Mouse (Mus musculus): Measurements from ENCODE around the gene Ffar1. TPM values are rescaled to one million over a fixed set of nuclear protein-coding genes. Genes with fewer than 3 reads are reported as not detected.

Ffar1 gene
- polyA plus RNA-seq, 1 experiment from 2014 or later, result not detected

GRCm38 (mm10) chr7:30888786-30889185, 27.4 kb upstream of the Ffar1 start:
- H3K27ac ChIP-seq (ENCODE audit: low read length), result no peak overlapping the region
- no peak for ATAC-seq (ENCODE audit: low read depth)
- H3K4me3 ChIP-seq (ENCODE audit: low read length), result no peak overlapping the region
- no peak overlapping the region for H3K4me2 ChIP-seq (ENCODE audit: low read depth, low read length)
- WGBS, result 69% methylated on average over 7 of the region's 7 CpGs
- H3K27me3 ChIP-seq (ENCODE audit: control insufficient read depth, insufficient read depth, low read depth, low read length), result no peaks in the 10 kb centered on the region
- peaks cover 4% of the 10 kb centered on the region; the same call in 1 of the 2 replicates for H3K4me1 ChIP-seq (replicated peaks; ENCODE audit: control insufficient read depth, insufficient read depth, low read length)
- H3K36me3 ChIP-seq (ENCODE audit: control insufficient read depth, insufficient read depth, low read length), result no peaks in the 10 kb centered on the region
- no peak overlapping the region for H3K9ac ChIP-seq (ENCODE audit: low read length)
- no peaks in the 10 kb centered on the region for H3K9me3 ChIP-seq (ENCODE audit: control insufficient read depth, low read length)

DNA sequence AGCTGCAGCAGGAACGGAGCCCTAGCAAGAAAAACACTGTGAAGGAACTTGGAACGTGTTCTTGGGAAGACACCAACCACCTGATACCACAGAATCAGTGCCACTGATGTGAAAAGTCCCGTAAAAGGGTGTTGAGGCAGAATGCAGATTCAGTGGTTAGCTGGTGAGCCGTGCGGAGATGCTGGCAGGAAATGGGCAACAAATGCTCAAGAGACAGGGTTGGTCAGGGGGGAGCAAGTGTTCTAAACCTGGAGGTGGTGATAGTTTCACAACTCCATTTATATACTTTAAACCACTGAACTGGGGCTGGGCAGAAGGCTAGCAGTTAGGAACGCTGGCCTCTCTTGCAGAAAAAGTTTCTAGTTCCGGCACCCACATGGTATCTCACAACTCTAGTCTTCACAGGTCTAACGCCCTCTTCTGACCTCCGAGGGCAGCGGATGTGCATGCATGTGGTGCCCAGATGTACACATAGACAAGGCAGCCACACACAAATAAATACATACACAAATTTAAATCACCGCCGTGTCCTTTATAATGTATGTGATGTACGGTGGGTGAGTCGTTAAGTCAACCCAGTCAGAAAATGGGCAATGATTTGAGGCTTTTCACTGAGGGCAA, 26.3 kb upstream of the Ffar1 start:
- no peaks in the 10 kb centered on the region for H3K9me3 ChIP-seq (ENCODE audit: control insufficient read depth, low read length)
- 81% methylated on average over 14 of the region's 14 CpGs for WGBS
- ATAC-seq (ENCODE audit: low read depth), result no peak
- no peak overlapping the region for H3K4me3 ChIP-seq (ENCODE audit: low read length)
- no peak overlapping the region for H3K4me2 ChIP-seq (ENCODE audit: low read depth, low read length)
- no peak overlapping the region for H3K9ac ChIP-seq (ENCODE audit: low read length)
- H3K36me3 ChIP-seq (ENCODE audit: control insufficient read depth, insufficient read depth, low read length), result no peaks in the 10 kb centered on the region
- no peak overlapping the region for H3K27ac ChIP-seq (ENCODE audit: low read length)
- no peaks in the 10 kb centered on the region; the same call in 1 of the 2 replicates for H3K4me1 ChIP-seq (replicated peaks; ENCODE audit: control insufficient read depth, insufficient read depth, low read length)
- H3K27me3 ChIP-seq (ENCODE audit: control insufficient read depth, insufficient read depth, low read depth, low read length), result no peaks in the 10 kb centered on the region

DNA sequence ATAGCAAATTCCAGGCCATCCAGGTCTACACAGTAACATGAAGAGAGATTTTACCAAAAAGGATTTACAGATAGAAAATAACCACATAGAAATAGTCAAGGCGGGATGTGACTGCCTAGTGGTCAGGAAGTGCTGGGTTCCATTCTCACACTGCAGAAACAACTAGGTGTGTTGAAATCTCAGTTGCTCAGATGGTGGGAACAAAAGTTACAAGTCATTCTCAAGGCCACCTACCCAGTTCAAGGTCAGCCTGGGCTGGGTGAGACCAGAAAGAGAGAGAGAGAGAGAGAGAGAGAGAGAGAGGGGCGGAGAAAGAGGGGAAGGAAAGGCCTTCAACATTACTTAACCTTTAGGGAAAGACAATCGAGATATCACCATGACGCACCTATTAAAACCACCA, 25.5 kb upstream of the Ffar1 start:
- no peaks in the 10 kb centered on the region for H3K4me1 ChIP-seq (replicated peaks; ENCODE audit: control insufficient read depth, insufficient read depth, low read length)
- no peaks in the 10 kb centered on the region for H3K9me3 ChIP-seq (ENCODE audit: control insufficient read depth, low read length)
- H3K36me3 ChIP-seq (ENCODE audit: control insufficient read depth, insufficient read depth, low read length), result no peaks in the 10 kb centered on the region
- ATAC-seq (ENCODE audit: low read depth), result no peak
- no peaks in the 10 kb centered on the region for H3K27me3 ChIP-seq (ENCODE audit: control insufficient read depth, insufficient read depth, low read depth, low read length)
- no peak overlapping the region for H3K4me2 ChIP-seq (ENCODE audit: low read depth, low read length)
- no peak overlapping the region for H3K4me3 ChIP-seq (ENCODE audit: low read length)
- H3K27ac ChIP-seq (ENCODE audit: low read length), result no peak overlapping the region
- H3K9ac ChIP-seq (ENCODE audit: low read length), result no peak overlapping the region
- WGBS, result 79% methylated on average over 4 of the region's 4 CpGs

DNA sequence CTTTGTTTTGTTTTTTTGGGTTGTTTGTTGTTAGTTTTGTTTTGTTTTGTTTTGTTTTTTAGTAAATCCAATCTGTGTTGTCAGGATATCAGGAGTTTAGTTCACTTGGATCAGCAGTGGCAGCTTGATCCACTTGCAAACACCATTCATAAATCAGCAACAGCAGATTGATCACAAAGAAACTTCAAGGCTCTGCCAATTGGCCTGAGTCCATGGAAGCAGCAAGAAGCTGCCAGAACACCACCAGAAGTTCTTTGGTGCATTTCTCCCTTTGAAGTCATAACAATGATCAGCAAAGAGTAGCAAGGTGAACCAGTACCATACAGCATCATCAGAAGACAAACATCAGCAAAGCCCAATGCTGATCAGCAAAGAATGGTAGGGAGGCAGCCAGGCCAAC, 22.7 kb upstream of the Ffar1 start:
- ATAC-seq (ENCODE audit: low read depth), result no peak
- Histone ChIP-seq H3K4me2 (ENCODE audit: low read depth, low read length) (no peak overlapping the region), H3K9me3 (ENCODE audit: control insufficient read depth, low read length) (no peaks in the 10 kb centered on the region), H3K4me1 (replicated peaks; ENCODE audit: control insufficient read depth, insufficient read depth, low read length) (no peaks in the 10 kb centered on the region), H3K27ac (ENCODE audit: low read length) (no peak overlapping the region), H3K4me3 (ENCODE audit: low read length) (no peak overlapping the region), H3K27me3 (ENCODE audit: control insufficient read depth, insufficient read depth, low read depth, low read length) (no peaks in the 10 kb centered on the region), H3K36me3 (ENCODE audit: control insufficient read depth, insufficient read depth, low read length) (no peaks in the 10 kb centered on the region), H3K9ac (ENCODE audit: low read length) (no peak overlapping the region)

DNA sequence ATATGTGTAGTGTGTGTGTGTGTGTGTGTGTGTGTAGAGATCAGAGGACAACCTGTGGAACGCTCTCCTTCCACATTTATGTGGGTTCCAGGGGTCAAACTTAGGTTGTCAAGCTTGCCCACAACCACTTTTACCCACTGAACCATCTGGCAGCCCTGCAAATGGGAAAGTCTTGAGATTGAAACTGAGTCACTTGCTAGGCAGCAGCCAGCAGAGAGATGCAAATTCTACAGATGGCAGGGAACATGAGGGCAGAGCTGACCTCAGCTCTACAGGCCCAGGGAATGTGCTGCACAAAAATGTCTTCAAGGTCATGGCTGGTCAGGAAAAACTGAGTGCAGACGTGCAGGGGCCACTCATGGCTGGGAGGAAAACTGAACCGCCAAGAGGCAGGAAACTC, 20.0 kb upstream of the Ffar1 start:
- H3K4me2 ChIP-seq (ENCODE audit: low read depth, low read length), result no peak overlapping the region
- no peak overlapping the region for H3K27ac ChIP-seq (ENCODE audit: low read length)
- H3K4me1 ChIP-seq (replicated peaks; ENCODE audit: control insufficient read depth, insufficient read depth, low read length), result no peaks in the 10 kb centered on the region
- WGBS, result 64% methylated on average over 3 of the region's 3 CpGs
- ATAC-seq (ENCODE audit: low read depth), result no peak
- H3K36me3 ChIP-seq (ENCODE audit: control insufficient read depth, insufficient read depth, low read length), result no peaks in the 10 kb centered on the region
- H3K9me3 ChIP-seq (ENCODE audit: control insufficient read depth, low read length), result no peaks in the 10 kb centered on the region
- no peaks in the 10 kb centered on the region for H3K27me3 ChIP-seq (ENCODE audit: control insufficient read depth, insufficient read depth, low read depth, low read length)
- H3K9ac ChIP-seq (ENCODE audit: low read length), result no peak overlapping the region
- no peak overlapping the region for H3K4me3 ChIP-seq (ENCODE audit: low read length)

- Histone ChIP-seq H3K4me3 (ENCODE audit: low read length) (no peak within 1 kb of the TSS), H3K36me3 (ENCODE audit: control insufficient read depth, insufficient read depth, low read length) (no peaks in the 10 kb centered on the region), H3K27ac (ENCODE audit: low read length) (no peak within 1 kb of the TSS), H3K4me2 (ENCODE audit: low read depth, low read length) (no peak within 1 kb of the TSS), H3K9ac (ENCODE audit: low read length) (no peak within 1 kb of the TSS), H3K27me3 (ENCODE audit: control insufficient read depth, insufficient read depth, low read depth, low read length) (no peaks in the 10 kb centered on the region), H3K9me3 (ENCODE audit: control insufficient read depth, low read length) (no peaks in the 10 kb centered on the region), H3K4me1 (replicated peaks; ENCODE audit: control insufficient read depth, insufficient read depth, low read length) (no peaks in the 10 kb centered on the region)
- ATAC-seq (ENCODE audit: low read depth), result no peak
- 48% methylated on average over 7 of the region's 7 CpGs for whole genome bisulfite sequencing
Observed at GRCm38 (mm10) chr7:30880176-30880575, 18.8 kb upstream of the Ffar1 start, which contains the start of gene Cd22. Cd22 (minus strand) TSS chr7:30880342.

- H3K27ac ChIP-seq (ENCODE audit: low read length), result no peak overlapping the region
- H3K9ac ChIP-seq (ENCODE audit: low read length), result no peak overlapping the region
- no peak overlapping the region for H3K4me2 ChIP-seq (ENCODE audit: low read depth, low read length)
- no peaks in the 10 kb centered on the region for H3K27me3 ChIP-seq (ENCODE audit: control insufficient read depth, insufficient read depth, low read depth, low read length)
- no peaks in the 10 kb centered on the region for H3K9me3 ChIP-seq (ENCODE audit: control insufficient read depth, low read length)
- ATAC-seq (ENCODE audit: low read depth), result no peak
- 80% methylated on average over 6 of the region's 6 CpGs for WGBS
- H3K4me3 ChIP-seq (ENCODE audit: low read length), result no peak overlapping the region
- no peaks in the 10 kb centered on the region for H3K36me3 ChIP-seq (ENCODE audit: control insufficient read depth, insufficient read depth, low read length)
- no peaks in the 10 kb centered on the region for H3K4me1 ChIP-seq (replicated peaks; ENCODE audit: control insufficient read depth, insufficient read depth, low read length)
Observed at GRCm38 (mm10) chr7:30878950-30879349, 17.6 kb upstream of the Ffar1 start.

DNA sequence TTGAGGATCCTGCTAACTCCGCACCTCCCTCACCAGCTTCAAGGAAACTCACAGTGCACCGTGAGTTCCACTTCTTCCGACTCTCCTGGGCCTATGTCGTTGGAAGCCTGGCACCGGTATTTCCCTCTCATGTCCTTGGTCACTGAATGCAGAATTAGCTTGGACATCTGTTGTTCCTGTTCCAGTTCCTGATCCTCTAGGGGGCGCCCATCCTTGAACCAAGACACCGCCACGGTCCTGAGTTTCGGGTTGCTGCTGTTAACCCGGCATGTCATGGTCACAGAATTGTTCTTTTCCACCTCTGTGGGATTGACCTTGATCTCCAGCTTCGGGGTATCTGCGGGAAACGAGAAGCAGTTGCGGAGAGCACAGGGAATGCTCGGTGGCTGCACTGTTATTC, 11.7 kb upstream of the Ffar1 start:
- H3K4me3 ChIP-seq (ENCODE audit: low read length), result no peak overlapping the region
- 13% methylated on average over 15 of the region's 15 CpGs for WGBS
- ATAC-seq (ENCODE audit: low read depth), result peak; percentile 41; the same call in 1 of the 2 replicates
- peak overlapping the region; percentile 36 for H3K4me2 ChIP-seq (ENCODE audit: low read depth, low read length)
- no peaks in the 10 kb centered on the region for H3K36me3 ChIP-seq (ENCODE audit: control insufficient read depth, insufficient read depth, low read length)
- no peak overlapping the region for H3K27ac ChIP-seq (ENCODE audit: low read length)
- no peaks in the 10 kb centered on the region for H3K9me3 ChIP-seq (ENCODE audit: control insufficient read depth, low read length)
- no peaks in the 10 kb centered on the region for H3K4me1 ChIP-seq (replicated peaks; ENCODE audit: control insufficient read depth, insufficient read depth, low read length)
- H3K9ac ChIP-seq (ENCODE audit: low read length), result no peak overlapping the region
- H3K27me3 ChIP-seq (ENCODE audit: control insufficient read depth, insufficient read depth, low read depth, low read length), result no peaks in the 10 kb centered on the region; the same call in 1 of the 2 replicates

DNA sequence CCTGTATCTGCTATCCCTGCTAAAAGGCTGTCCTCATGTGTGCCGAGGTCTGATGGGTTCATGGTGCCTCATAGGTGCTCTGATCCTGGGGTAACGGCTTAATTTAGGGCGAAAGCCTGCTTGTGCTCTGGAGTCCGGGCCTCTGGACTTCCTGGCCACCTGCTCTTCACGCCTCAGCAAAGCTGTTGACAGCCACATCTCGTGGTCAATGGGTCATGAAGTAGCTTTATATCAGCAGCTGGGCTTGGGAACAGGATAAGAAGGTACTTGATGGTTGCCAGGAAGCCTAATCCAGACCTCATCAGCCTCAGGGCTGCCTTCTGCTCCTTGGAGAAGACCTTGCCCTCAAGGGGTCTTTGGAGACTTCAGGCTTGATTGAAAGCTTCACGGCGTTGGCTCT, 2.0 kb upstream of the Ffar1 start:
- Histone ChIP-seq H3K9ac (ENCODE audit: low read length) (no peak overlapping the region), H3K4me3 (ENCODE audit: low read length) (no peak overlapping the region), H3K36me3 (ENCODE audit: control insufficient read depth, insufficient read depth, low read length) (no peaks in the 10 kb centered on the region), H3K9me3 (ENCODE audit: control insufficient read depth, low read length) (no peaks in the 10 kb centered on the region), H3K27me3 (ENCODE audit: control insufficient read depth, insufficient read depth, low read depth, low read length) (no peaks in the 10 kb centered on the region), H3K4me1 (replicated peaks; ENCODE audit: control insufficient read depth, insufficient read depth, low read length) (no peaks in the 10 kb centered on the region), H3K27ac (ENCODE audit: low read length) (no peak overlapping the region), H3K4me2 (ENCODE audit: low read depth, low read length) (no peak overlapping the region)
- no peak for ATAC-seq (ENCODE audit: low read depth)
- 49% methylated on average over 8 of the region's 8 CpGs for WGBS
